Mouse (Mus musculus): ENCODE measurements around the gene Slc6a11.

Slc6a11 gene

DNA sequence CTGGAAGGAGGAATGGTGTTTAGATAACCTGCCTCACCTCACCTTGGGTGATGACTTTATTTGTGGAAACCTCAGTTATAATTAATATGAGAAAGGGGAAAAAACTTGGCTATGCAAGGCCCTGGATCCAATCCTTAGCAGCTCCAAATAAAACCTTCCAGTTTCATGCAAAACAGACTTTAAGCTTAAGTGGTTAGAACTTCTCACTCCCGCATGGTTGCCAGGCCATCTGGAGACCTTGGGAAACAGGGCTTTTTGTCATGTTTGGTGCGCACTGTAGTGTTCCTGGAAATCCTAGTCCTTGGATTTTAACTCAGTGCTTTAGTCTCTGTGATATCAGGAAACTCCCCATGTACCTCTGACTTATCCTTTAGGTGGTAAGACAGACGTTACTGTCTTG lies 47.1 kb downstream of the Slc6a11 start:
- no peak for DNase-seq (ENCODE audit: low read depth, low spot score)

DNA sequence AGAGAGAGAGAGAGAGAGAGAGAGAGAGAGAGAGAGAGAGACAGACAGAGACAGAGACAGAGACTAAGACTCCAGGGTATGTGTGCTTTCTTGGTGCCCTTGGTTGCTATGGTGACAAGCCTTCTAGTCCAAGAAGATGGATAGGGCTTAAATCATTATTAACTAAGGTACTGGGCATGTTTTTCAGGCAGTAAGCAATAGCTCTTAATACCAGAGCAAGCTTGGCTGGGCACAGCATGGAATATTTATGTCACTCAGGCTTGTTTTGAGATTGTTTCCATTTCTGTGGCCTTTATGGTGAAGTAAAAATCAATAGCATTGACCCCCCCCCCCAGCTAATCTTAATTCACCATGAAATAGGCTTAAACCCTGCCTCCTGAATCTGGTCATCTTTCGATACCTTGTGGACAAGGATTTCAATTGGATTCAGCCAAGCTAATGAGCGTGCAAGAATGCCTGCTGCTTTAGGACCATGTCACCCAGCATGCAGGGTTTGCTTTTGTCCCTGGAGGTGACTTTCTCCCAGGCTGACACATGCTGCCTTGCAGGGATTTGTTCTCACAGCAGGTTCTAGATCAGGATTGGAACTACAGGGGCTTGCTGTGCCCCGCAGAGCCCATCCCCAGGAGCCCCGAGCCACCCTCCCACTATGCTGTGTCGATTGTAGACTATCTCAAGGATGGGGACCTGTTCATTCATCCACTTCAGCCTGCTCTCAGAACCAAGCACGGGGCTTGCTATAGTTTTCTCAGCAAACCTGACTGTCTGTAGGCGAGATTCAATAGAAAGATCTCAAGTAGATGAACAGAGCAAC lies 51.5 kb downstream of the Slc6a11 start:
- DNase-seq (ENCODE audit: low read depth, low spot score): no peak

DNA sequence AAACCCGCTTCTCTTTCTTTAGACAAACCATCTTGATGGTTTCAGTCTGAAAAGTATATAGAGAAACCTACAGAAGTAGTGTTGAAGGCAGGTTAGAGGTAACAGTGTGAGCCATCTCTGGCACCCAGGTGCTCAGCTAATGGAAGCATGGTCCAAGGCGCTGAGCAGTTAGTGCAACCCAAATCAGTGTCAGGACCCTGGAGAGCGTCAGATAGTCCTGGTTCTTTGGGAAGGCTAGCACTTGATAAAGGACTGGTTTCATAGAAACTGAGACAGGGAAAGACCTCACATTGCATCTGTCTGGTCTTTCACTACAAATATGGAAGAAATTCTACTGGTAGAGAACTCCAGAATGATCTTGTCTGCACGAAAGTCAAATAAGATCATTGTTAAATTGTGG lies 56.1 kb downstream of the Slc6a11 start:
- no peak for DNase-seq (ENCODE audit: low read depth, low spot score)

GRCm38 (mm10) chr6:114188869-114189268 lies 57.8 kb downstream of the Slc6a11 start:
- no peak for DNase-seq (ENCODE audit: low read depth, low spot score)

DNA sequence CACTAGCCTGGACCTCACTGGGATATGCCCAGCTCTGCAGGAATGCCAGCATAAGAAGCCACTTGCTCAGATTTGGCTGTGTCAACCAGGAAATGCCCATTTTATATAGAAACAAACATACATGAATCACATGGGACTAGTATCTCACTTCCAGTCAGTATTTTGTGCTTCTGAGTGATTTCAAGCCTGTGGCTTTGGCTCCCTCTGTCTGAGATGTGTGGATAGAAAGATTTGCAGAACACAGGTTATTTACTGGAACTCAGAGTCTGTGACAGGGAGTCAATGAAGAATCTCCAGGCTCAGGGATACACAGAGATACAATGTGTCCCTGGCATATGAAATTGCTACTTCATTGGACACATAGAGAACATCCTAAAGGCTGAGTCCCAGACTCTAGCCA lies 65.0 kb downstream of the Slc6a11 start:
- no peak for DNase-seq (ENCODE audit: low read depth, low spot score)

DNA sequence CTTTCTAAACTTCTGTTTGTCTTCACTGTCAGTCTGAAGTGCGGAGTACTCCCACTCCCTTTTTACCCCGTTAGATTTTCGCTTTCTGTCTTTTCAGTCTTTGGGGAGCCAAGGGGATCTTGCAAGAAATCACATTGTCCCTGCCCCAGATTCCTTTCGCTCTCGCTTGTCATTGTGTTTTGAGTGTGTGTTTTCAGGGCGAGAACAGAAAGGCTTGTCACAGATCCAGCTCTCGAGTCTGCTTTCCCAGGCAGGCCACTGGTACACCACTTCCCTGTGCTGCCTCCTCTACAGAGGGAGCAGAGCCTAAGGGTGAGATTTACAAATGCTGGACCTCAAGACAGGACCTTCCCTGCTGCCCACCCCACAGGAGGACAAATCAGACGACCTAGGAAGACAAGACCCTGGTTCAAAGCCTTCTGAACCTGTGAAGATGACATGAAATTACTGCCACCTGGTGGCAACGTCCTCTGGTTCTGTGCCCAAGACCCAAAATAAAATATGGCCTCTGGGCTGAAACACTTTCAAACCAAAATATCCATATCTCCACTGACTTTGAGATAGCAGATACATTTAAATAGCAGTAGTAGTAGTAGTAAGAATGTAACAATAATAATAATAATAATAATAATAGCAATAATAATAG lies 68.3 kb downstream of the Slc6a11 start:
- DNase-seq (ENCODE audit: low read depth, low spot score): no peak

DNA sequence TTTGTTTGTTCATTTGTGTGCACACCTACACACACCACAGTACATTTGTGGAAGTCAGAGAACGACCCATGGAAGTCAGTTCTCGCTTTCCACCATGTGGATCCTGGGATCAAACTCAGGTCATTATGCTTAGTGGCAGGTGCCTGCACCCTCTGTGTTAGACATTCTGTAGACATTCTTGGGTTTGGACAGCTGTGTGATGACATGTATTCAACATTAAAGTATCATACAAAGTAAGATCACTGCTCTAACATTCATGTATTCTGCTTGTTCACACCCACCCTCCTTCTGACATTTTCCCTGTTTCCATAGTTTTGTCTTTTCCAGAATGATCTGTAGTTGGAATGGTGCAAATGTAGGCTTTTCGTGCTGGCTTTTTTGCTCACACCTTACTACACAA lies 73.5 kb downstream of the Slc6a11 start:
- DNase-seq (ENCODE audit: low read depth, low spot score): no peak

GRCm38 (mm10) chr6:114208296-114208695 lies 77.3 kb downstream of the Slc6a11 start:
- DNase-seq (ENCODE audit: low read depth, low spot score): no peak

GRCm38 (mm10) chr6:114214393-114214792 lies 83.4 kb downstream of the Slc6a11 start:
- DNase-seq (ENCODE audit: low read depth, low spot score): no peak

DNA sequence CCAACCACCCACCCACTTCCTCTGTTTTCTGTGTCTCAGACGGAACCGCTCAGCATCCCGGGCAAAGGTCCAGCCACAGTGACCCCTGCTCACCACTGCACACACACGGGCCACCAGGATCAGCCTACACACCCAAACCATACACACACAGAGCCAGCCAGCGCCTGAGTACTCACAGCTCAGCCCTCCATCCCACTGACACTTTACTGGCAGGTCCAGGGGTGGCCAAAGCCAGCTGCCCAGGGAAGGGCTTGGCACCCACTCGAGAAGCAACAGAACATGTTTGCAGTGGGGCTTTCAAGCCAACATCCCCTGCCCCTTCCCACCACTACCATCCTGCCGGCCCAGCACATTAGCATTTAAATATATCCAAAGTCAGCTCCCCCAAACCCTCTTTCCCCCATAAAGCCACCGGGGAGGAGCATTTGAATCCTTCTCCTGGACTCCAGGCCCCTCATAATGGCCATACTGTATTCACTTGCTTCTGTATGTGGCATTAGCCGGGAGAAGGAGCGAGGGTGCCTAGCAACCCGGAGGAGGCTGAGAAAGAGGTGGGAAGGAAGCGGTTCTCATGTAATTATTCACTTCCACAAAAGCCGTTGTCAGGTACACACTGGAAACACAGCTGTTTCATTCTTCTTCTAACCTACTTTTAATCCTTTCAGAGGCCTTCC lies 85.8 kb downstream of the Slc6a11 start:
- peak; percentile 59 for DNase-seq (ENCODE audit: low read depth, low spot score)

GRCm38 (mm10) chr6:114224399-114224798 lies 93.4 kb downstream of the Slc6a11 start:
- no peak for DNase-seq (ENCODE audit: low read depth, low spot score)

- no peak for DNase-seq (ENCODE audit: low read depth, low spot score)
These were observed 96.3 kb downstream of the Slc6a11 start for GRCm38 (mm10) chr6:114227378-114227777.

- DNase-seq (ENCODE audit: low read depth, low spot score): no peak
These were observed 97.2 kb downstream of the Slc6a11 start for GRCm38 (mm10) chr6:114228196-114228595.

DNA sequence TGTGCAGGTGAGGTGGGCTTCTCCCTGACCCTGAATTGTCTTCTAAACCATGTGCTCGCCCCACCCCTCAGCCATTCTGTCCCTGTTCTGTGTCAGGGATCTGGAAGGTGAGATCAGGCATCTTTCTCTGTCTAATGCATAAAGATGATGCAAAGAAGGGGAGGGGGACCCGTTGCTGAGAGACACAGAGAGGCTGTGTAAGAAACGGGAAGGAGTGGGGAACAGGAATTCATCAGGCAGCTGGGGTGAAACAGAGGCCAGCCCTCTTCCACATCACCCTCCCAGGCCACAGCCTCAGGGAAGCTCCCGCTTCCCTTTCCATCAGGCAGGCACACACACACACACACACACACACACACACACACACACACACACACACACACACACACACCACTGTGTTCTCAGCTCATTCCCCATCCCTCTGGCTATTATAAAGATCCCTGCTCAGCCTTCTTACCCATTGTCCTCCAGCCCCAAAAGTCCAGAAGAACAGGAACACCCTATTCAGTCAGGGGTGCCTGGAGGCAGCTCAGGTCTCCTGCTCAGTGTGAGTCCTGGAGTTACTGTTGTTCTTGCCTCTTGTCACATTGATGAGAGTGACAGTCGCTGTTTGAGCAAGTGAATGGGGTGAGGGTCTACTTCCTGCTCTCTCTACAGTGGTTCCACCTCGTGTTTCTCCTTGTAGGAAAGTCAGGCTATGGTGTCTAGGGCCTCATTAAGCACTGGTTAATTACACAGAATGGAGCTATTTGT lies 108.0 kb downstream of the Slc6a11 start:
- DNase-seq (ENCODE audit: low read depth, low spot score): no peak

GRCm38 (mm10) chr6:114245665-114246064 lies 114.6 kb downstream of the Slc6a11 start:
- no peak for DNase-seq (ENCODE audit: low read depth, low spot score)

- no peak for DNase-seq (ENCODE audit: low read depth, low spot score)
These were observed 119.3 kb downstream of the Slc6a11 start for GRCm38 (mm10) chr6:114250311-114250710.

DNA sequence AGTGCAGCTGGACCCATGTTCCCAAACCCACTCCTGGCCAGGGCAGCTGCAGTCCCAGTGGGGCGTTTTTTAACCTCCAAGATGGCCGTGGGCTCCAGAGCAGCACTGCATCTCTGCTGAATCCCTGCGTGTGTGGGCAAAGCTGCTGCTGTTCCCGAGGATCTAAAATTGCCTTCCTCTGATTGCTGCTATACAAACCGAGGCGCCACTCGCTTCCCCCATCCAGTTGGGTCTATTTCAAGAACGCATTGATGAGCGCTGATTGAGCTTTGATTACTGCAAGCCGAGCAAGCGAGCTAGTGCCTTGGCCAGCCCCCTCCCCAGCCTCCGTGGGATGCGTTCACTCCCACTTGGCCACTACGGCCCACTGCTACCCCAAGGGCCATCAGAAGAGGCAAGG lies 123.9 kb downstream of the Slc6a11 start:
- DNase-seq (ENCODE audit: low read depth, low spot score): no peak

GRCm38 (mm10) chr6:114257762-114258361 lies 126.8 kb downstream of the Slc6a11 start:
- no peak for DNase-seq (ENCODE audit: low read depth, low spot score)

DNA sequence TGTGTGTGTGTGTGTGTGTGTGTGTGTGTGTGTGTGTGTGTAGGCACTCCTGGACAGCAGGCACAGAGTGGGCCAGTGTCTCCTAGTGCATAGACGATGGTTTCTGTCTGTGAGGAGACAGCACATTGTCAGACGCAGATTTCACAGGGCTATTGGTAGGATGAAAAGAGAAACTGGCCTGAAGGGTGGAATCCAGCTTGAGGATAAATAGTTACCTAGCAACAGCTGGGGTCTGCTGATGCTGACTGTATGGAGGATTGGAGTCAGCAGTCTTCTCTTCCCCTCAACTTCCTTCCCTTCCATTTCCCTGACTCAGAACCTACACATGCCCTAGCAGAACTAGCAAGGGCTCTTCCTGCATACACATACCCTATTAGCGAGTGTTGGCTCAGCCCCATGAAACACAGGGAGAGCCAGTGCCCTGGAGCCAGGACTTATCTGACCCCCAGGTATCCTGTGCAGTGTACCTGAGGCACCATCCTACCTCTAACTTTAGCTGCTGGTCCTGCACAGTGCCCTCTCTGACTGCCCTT lies 127.7 kb downstream of the Slc6a11 start:
- no peak for DNase-seq (ENCODE audit: low read depth, low spot score)

DNA sequence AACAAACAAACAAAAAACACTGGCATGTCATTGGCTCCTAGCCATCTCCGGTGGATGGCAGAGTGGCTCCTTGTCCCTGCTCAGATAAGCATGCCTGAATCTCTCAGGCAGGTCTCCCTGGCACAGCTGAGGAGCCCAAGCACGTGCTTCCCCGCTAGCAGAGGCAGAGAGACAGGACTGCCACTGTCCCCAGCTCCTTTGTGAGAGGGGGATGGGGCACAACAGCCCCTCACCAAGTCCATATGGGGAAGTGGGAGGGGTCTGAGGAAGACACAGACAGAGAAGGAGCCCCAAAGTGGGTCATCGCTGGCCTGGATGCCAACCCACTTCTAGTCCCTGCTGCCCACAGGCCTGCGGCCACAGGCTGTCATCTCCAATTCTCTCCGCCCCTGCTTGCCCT lies 130.6 kb downstream of the Slc6a11 start:
- no peak for DNase-seq (ENCODE audit: low read depth, low spot score)

GRCm38 (mm10) chr6:114264010-114264409 lies 133.0 kb downstream of the Slc6a11 start:
- no peak for DNase-seq (ENCODE audit: low read depth, low spot score)

All from brain, embryonic 18.5 days (tissue).